In genomic region chr5:3146544-3147295, GRCm38 (mm10) we compare ENCODE assay signal across 8 mouse cellular contexts.
DNase-seq lines count a peak whose midpoint lies in the region; ATAC-seq and TF ChIP-seq lines count a peak whose summit lies in the region.
"Not testable (repeated sequence)": the region's sequence is repeated elsewhere in the genome, so short reads cannot be mapped to it uniquely, and the experiment has no call there.

No protein-coding gene starts in this region.

- TF ChIP-seq CTCF in kidney, adult 2 months (conservative IDR thresholded peaks at IDR 0.05; ENCODE audit: insufficient read depth, insufficient read length, low read depth, low read length) = peak; percentile 25; the same call in 1 of the 2 replicates

- 52% methylated on average over 8 of the region's 11 CpGs for WGBS in forebrain, embryonic 10.5 days
- 24% methylated on average over 10 of the region's 11 CpGs for WGBS in kidney, adult 2 months
- 52% methylated on average over 8 of the region's 11 CpGs for WGBS in limb, embryonic 11.5 days
- 53% methylated on average over 11 of the region's 11 CpGs for WGBS in midbrain, embryonic 10.5 days

- H3K4me1 ChIP-seq in forebrain, embryonic 10.5 days = peaks cover 19% of the 10 kb centered on the region
- not testable (repeated sequence) for H3K4me1 ChIP-seq in kidney, adult 2 months (ENCODE audit: control insufficient read depth, insufficient read depth, low read length); limb, embryonic 11.5 days (ENCODE audit: control insufficient read depth, insufficient read depth, low read length)
- peaks cover 16% of the 10 kb centered on the region for H3K4me1 ChIP-seq in midbrain, embryonic 10.5 days

- not testable (repeated sequence) for TF ChIP-seq POLR2A in kidney, adult 2 months (IDR thresholded peaks at IDR 0.05; ENCODE audit: low read depth, low read length)

- H3K36me3 ChIP-seq in forebrain, embryonic 10.5 days (replicated peaks); kidney, adult 2 months (ENCODE audit: control insufficient read depth, insufficient read depth, low read length); limb, embryonic 11.5 days (ENCODE audit: control insufficient read depth, insufficient read depth, low read length); midbrain, embryonic 10.5 days: not testable (repeated sequence)

- H3K9ac ChIP-seq in limb, embryonic 11.5 days (ENCODE audit: low read length) = not testable (repeated sequence)

- H3K4me3 ChIP-seq in forebrain, embryonic 10.5 days; kidney, adult 2 months (ENCODE audit: insufficient read depth, low read depth, low read length); limb, embryonic 11.5 days (ENCODE audit: low read depth, low read length); midbrain, embryonic 10.5 days: not testable (repeated sequence)

- H3K27ac ChIP-seq in forebrain, embryonic 10.5 days; kidney, adult 2 months (ENCODE audit: insufficient read depth, low read depth, low read length); limb, embryonic 11.5 days (replicated peaks; ENCODE audit: low read depth, low read length); midbrain, embryonic 10.5 days (replicated peaks): not testable (repeated sequence)

- not testable (repeated sequence) for ATAC-seq in limb, embryonic 11.5 days (ENCODE audit: insufficient number of reproducible peaks, low FRiP score, low TSS enrichment, low read depth)

- H3K27me3 ChIP-seq in forebrain, embryonic 10.5 days (ENCODE audit: poor library complexity, severe bottlenecking); kidney, adult 2 months (replicated peaks; ENCODE audit: control insufficient read depth, insufficient read depth, low read length); limb, embryonic 11.5 days (ENCODE audit: control insufficient read depth, insufficient read depth, low read length); midbrain, embryonic 10.5 days (ENCODE audit: low read depth, poor library complexity, severe bottlenecking): not testable (repeated sequence)

- H3K9me3 ChIP-seq in forebrain, embryonic 10.5 days; limb, embryonic 11.5 days (ENCODE audit: control insufficient read depth, low read length); midbrain, embryonic 10.5 days (replicated peaks): not testable (repeated sequence)

- not testable (repeated sequence) for H3K4me2 ChIP-seq in limb, embryonic 11.5 days (ENCODE audit: low read depth, severe bottlenecking)

- intact Hi-C loops in heart, postnatal 10 days (cut with DNase I) = loop anchor here (2.0 kb wide), 1 partner anchor 370 kb away; no protein-coding TSS in a partner anchor

- peak; percentile 65 for DNase-seq in 3T3-L1 (ENCODE audit: low read depth, low spot score)
- peak; percentile 53 for DNase-seq in adipocyte (ENCODE audit: low spot score)
- peak; percentile 18 for DNase-seq in forebrain, embryonic 10.5 days (ENCODE audit: extremely low spot score, low spot score)
- peak; percentile 41 to 56 for DNase-seq in heart, postnatal 10 days
- peak; percentile 43 for DNase-seq in kidney, adult 2 months
- DNase-seq in limb, embryonic 11.5 days (ENCODE audit: low spot score) = peak; percentile 32
- DNase-seq in midbrain, embryonic 10.5 days (ENCODE audit: low spot score) = peak; percentile 33
- DNase-seq in right cerebral cortex, adult 18-20 months = peak; percentile 10

Comparison
In these comparisons a context has a peak if more than half of its experiments do, and no peak if none do; other contexts are left out.
1. DNase-seq: peak in every context shown above with its lines; median percentile 65 in 3T3-L1; 53 in adipocyte; 48 in heart, postnatal 10 days; 43 in kidney, adult 2 months; 33 in midbrain, embryonic 10.5 days; 32 in limb, embryonic 11.5 days; 18 in forebrain, embryonic 10.5 days; 10 in right cerebral cortex, adult 18-20 months.